Mouse (Mus musculus) adrenal gland, postnatal 14 days (tissue): Measurements from ENCODE around the gene Tle4. TPM values are rescaled to one million over a fixed set of nuclear protein-coding genes. Genes with fewer than 3 reads are reported as not detected.
A peak's percentile ranks its signal among the peaks of the same experiment; 100 is the strongest.

Experiments used
- DNase-seq: peaks from one replicate; pipeline ENCODE4 v3.0.0; 2021; ENCODE audit warnings: mixed read lengths
- total RNA-seq: library from RNA; stranded (reverse); gene quantifications from 2 replicates; pipeline ENCODE4 v1.2.3, GENCODE M21; 2021

The Tle4 gene
- total RNA-seq, 1 experiment from 2014 or later: 13.0 TPM

DNA sequence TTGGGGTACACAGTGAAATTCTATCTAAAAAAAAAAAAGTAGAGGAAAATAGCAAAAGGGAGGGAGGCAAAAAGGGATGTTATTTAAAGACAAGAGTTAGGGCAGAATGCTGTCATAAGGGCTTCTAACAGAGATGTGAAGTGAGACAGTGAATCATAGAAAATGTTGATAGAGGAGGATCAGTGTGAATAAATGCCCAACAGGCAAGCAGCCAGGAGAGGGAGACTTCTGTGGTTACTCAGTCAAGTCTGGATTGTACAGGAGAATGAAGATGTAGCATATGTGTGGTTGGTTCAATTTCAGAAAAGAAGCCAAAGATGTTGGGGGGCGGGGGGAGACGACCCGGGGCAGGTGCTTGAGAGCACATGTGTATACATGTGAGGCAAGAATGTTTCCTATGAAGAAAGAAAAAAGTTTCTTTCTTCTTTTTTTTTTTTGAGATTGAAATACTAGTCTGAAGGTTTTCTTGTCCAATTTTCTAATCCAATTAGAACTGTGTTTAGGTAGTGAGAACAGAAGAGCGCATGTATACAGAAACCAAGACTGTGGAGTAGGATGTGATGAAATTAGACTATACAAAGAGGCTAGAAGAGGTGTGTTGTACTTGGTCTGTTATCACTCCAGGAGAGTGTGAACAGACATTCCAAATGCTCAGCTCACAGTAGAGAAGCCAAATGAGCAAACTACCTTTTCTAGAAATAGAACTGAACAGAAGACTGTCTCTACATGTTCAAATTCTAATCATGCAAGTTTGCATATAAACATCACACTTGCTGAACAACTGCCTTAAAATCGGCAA is 134.4 kb downstream of the Tle4 start:
- DNase-seq: no peak

DNA sequence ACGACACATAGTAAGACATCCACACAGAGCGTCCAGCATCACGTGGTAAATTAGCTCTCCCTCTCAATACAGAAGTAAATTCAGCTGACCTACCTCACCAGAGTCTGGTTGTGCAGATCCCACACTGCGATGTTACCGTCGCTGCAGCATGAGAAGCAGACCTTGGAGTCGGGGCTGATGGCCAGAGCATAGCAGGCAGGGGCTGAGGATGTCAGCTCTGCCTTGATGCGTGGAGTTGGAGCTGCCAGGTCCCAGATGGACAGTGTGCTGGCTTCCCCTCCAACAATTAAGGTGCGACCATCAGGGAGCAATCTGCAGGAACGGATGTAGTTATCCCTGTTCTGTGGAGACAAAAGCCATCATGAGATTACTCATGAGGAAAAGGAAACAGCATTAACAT is 144.4 kb downstream of the Tle4 start:
- DNase-seq: no peak

DNA sequence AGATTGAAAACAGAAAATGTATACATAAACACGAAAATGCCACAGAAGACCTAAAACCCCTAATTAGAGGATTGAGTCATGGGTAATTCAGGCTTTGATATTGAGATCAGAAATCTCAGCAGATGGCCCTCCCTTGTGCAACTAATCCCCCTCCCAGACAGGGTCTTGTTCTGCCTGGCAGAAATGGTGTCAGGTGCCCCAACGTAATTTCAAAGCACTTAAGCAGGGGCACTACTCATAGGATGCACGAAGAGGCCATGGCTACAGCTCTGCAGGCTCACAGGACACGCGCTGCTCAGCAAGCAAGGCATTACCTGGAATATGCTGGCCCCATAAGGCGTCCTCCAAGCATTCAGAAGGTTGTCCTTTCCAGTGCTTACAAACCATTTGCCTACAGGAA is 146.5 kb downstream of the Tle4 start:
- DNase-seq: no peak

DNA sequence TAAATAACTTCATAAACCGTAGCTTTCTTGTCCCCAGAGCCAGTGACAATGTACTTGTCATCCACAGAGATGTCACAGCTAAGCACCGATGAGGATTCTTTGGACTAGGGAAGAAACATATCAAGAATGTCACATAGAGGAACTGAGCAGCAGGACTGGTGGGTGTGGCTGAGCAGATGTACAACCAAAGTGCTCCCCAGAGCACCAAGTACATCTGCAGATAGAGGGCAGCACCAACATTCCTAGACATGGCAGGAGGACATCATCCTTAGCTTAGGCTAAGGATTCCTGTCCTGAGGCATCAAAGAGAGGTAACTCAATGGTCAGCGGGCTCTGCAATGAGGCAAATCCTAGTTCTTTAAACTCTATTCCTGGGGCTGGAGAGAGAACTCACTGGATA is 148.1 kb downstream of the Tle4 start:
- DNase-seq: no peak

DNA sequence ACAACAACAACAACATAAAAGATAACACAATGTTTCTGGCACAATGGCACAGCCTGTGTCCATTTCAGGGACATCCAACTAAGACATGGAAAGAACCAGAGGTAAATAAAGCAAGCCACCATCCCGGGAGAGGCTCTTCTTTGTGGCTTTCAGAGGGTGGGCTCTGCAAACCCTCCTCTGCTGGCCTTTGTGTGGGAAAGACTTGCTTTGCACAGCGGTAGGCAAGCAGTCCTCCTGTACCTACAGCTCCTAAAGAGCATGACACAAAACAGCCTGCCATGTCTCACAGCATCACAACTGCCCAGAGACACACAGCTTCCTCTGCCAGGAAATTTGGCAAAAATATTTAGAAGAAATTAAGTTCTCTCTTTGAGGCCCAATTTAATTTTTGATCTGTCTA is 149.3 kb downstream of the Tle4 start:
- no peak for DNase-seq

GRCm38 (mm10) chr19:14447474-14447873 is 150.4 kb downstream of the Tle4 start:
- no peak for DNase-seq

GRCm38 (mm10) chr19:14441861-14442260 is 156.0 kb downstream of the Tle4 start:
- no peak for DNase-seq

- no peak for DNase-seq
Measured at GRCm38 (mm10) chr19:14437226-14437625, 160.6 kb downstream of the Tle4 start.

GRCm38 (mm10) chr19:14436567-14436966 is 161.3 kb downstream of the Tle4 start:
- no peak for DNase-seq

DNA sequence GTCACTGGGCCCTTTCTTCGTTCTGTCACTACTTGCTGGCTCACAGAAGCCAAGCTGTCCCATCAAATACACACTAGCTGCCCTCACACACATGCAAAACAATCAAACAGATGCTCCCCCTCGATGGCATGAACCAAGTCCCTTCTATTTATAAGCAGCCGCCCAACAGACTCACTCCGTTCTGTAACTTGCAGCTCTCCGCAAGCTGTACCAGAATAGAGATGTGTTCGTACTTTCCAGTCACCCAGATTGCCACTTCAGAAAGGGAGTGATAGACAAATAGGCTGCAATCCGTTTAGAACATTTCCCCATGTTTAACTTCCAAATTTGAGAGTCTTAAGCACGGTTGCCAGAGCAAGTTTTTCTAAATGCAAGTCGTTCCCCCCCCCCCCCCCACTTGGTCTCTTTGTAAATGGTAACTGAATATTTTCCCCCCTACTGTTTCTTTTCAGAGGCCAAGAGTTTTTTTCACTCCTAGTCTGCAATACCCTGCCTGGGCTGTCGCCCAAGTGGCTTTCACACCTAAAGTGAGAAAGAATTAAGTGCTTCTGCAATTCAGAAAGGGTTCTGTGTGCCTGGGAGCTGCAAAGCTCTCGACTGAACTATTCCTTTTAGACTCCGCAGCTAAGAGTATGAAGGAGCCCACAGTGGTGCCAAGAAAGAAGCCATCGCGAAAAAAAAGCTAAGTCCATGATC is 162.0 kb downstream of the Tle4 start:
- no peak for DNase-seq

GRCm38 (mm10) chr19:14433900-14434299 is 164.0 kb downstream of the Tle4 start:
- DNase-seq: no peak

DNA sequence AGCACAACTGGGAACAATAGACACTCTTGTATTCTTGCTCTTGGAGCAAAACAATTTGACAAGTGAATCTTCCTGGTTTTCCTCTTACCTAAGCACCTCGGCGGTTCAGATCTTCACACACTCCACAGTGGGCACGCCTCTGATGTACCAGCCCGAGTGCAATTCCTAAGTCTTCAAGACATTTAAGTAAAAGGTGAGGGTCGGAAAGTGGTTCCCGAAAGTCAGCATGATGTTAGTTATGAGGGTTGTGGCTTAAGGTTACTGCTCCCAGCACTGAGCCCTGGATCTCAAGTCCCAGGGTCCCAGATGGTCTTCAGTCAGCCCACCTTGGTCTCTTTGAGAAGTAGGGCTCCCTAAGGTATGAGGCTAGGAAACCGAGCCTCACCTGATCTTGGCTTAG is 165.4 kb downstream of the Tle4 start:
- no peak for DNase-seq

DNA sequence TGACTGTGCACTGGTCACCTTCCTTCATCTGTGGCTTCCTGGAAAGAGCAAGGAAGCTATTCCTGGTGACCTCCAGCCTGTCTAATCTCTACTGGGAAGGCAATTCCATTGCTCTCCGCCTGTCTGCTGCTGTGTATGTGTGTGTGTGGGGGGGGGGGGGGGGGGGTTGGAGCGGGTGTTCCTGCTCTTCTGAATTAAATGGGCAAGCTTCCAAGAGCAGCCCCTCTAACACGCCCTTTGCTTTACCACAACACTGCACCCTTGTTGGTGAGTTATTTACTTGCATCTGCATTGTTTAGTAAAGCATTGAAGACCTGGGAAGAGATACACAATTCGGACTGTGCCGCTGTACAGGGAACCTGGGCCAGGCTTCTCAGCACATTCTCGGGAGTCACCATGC is 170.9 kb downstream of the Tle4 start:
- DNase-seq: no peak

DNA sequence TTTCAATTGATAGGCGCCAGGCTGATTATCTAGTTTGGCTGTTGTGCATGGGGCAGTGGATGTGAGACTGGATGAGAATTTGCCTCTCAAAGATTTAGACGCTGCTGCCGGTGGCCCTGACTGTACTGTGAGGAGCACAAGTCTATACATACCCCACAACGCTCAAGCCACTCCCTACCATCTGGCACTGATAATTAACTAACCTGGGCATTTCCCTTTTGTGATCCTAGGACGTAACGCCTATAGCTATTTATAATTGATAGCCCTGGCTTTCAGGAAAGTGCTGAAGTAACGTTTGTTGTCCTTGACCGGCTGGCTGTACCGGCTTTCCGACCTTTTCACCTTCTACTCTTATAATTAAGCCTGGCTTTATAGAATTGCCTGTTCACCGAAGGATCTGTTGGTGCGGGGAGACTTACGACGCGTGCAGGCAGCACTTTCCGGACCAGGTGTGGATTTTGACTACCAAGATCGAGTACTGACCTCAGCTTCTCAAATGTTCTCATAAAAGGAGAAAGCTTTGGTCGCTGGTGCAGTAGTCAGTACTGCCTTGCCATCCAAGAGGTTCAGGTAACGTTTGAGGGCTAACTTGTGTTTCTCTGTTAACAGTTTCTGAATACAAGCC is 171.5 kb downstream of the Tle4 start:
- no peak for DNase-seq

- no peak for DNase-seq
Measured at GRCm38 (mm10) chr19:14425122-14425521, 172.7 kb downstream of the Tle4 start.

DNA sequence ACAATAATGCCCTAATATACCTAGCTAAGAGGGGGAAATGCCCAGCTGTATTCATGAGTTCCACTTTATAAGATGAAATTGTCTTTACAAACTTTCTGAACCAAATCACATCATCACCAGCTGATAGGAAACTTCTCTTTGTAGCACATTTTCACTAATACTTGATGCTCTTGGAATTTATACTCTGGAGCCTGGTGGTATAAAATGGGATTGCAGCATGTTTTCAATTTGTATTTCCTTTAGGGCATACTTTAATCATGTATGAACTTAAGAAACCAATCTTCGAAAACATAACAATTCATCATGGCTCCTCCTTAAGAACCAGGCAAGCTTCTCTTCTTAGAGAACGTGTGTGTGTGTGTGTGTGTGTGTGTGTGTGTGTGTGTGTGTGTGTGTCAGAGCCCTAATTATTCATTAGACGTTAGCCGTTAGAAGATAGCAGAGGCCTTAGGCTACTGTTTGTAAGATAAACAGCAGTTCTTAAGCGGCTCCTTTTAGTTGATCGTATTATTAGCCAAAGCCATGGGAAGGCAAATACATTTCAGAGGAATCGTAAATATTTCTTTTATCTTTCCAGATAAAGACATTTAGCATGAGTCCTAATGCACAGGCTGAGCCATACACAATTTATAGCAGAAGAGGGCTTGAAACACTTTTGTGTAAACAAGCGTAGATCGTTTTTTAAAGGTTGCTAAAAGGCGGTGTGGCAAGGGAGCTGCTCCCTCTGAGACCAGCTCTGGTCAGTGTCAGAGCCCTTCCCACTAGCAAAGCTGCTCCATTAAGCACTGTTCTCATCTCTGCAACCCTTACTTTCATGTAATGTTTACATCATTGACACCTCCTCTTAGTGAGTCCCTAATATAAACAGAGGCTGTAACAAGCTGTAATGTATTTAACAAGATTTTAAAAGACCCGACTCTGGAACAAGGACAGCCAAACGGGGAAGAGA is 173.6 kb downstream of the Tle4 start:
- no peak for DNase-seq

GRCm38 (mm10) chr19:14421691-14422090 is 176.2 kb downstream of the Tle4 start:
- no peak for DNase-seq

GRCm38 (mm10) chr19:14419886-14420285 is 178.0 kb downstream of the Tle4 start:
- no peak for DNase-seq

GRCm38 (mm10) chr19:14416845-14417244 is 181.0 kb downstream of the Tle4 start:
- DNase-seq: peak; percentile 52

GRCm38 (mm10) chr19:14415996-14416395 is 181.9 kb downstream of the Tle4 start:
- no peak for DNase-seq

- no peak for DNase-seq
Measured at GRCm38 (mm10) chr19:14414957-14415356, 182.9 kb downstream of the Tle4 start.

- DNase-seq: no peak
Measured at GRCm38 (mm10) chr19:14406603-14407002, 191.2 kb downstream of the Tle4 start.
